Mouse (Mus musculus) retina, postnatal 1 day (tissue): Measurements from ENCODE around the gene Epor.
A peak's percentile ranks its signal among the peaks of the same experiment; 100 is the strongest.

Experiments used
- DNase-seq: peaks from one replicate; pipeline ENCODE4 v3.0.0-alpha.2; 2012

The Epor gene

DNA sequence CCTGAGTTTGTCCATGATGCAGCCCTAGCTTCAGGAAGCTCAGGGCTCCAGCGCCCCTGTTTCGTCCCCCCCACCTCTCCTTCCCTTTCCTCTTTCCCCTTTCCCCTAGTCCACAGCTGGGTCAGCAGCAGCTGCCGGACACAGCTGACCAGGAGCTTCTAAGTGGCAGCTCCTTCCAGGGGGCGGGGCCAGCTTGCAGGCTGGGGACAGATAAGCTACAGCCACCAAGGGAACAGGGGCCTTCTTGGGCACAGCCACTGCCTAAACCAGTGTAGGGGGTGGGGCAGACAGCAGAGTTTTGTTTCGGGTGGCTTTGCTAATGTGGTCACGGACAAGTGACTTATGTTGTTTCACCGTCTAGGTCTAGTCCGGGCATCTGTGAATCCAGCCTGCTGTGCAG lies at the start of gene Epor:
TSS of gene Epor (minus strand) at position 90 of the 400 bp plus-strand sequence.
- DNase-seq, result peak; percentile 63

DNA sequence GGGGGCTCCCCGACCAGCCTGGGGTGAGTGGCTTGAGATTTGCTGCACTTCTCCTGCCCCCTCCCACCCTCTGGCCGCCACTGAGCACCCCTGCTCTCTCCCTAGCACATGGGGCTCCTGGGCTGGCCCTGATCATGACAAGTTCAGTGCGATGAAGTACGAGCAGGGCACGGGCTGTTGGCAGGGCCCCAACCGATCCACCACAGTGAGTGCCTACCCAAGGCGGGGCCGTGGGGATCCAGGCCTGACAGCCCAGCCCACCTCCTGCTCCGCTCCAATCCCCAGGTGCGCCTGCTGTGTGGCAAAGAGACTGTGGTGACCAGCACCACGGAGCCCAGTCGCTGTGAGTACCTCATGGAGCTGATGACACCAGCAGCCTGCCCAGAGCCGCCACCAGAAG lies 49.4 kb upstream of the Epor start:
- no peak for DNase-seq

DNA sequence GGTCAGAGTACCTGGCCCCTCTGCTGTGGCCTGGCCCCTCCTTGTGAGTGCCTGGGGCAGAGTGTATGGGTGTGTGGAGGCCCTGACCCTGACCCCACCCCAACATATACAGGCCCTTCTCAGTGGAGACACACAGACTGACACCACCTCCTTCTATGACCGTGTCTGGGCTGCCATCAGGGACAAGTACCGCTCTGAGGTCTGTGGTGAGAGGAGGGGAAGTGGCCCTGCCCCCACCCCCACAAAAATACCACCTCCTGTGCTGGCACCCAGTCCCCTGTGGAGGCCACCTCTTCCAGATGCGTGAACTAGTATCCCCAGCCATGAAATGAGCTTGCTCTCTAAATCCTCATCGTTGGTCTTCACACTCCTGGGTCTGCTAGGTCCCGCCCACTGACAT lies 47.7 kb upstream of the Epor start:
- DNase-seq, result no peak

DNA sequence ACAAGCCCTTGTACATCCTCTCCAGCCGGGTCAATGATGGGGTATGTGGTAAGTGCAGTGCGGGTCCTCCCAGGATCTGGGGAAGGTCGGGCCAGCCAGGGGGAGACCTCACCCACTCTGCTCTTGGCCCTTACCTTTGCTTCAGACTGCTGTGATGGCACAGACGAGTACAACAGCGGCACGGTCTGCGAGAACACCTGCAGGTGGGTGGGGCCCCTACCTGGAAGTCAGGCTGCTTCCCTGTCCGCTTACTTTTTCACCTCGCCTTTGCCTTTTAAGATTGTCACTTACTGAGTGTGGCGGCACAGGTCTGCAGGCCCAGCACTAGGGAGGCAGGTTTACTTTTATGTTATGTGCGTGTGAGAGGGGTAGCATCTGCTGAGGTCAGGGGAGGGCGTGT lies 41.2 kb upstream of the Epor start:
- no peak for DNase-seq

DNA sequence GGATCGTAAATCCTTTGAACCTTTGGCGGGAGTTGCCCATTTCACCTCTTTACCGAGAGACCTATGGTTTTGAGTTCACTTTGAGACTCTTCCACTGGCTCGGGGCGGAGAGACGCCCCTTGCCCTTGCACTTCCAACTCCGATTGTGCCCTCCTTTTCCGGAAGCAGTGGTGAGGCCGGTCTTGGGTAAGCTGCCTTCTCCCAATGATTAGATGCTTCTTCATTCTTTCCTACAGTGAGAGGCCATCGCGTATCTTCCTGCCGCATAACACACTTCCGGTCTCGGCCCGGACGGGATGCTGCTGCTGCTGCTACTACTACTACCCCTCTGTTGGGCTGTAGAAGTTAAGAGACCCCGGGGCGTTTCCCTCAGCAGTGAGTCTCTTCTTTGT lies 39.9 kb upstream of the Epor start:
- DNase-seq, result no peak

DNA sequence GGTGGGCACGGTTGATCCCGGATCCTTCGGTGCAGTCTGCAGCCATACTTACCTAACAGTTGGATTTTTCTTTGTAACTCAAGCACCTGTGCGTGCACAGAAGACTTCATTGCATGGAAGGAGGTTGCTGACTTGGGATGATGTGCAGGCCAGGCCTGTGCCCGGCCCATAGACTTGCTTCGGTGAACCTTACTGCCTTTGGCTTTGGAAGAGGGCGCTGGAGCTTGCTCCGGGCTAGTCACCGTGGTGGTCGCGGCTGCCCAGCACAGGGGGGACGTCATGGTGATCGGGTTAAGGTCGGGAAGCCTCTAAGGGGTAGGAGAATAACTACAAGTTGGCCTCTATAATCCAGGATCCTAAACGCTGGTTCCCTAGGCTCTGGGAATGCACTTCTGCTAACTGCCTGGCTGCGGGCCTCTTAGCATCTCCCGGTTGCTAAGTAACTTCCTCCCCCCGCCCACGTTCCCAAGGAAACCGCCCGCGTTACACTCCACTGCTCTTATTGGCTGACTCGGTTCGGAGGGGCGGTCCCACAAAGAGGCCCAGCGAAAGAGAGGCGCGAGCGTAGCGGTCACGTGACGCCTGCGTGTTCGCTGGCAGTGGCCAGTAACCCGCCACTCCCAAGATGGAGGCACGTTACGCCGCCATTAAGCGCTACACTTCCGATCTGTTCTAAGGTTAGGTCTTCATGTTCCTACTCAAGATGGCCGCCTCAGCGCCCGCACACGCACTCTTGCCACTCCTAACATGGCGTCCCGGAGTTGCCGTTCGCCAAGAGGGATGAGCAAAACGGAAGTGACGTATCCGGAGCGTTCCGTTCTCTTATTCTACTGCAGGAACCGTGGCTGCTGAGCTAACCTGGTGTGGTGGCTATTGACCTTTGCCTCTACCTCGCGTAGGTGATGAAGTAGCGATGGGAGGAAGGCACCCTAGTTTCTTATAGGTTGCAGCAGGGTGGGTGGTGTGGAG lies 39.2 kb upstream of the Epor start, which contains the start of the genes Ccdc151 and Prkcsh:
TSS of gene Ccdc151 (minus strand) at position 441 of the 969 bp plus-strand sequence.
TSS of gene Prkcsh (plus strand) at position 613 of the 969 bp plus-strand sequence.
- DNase-seq, result peak; percentile 100

DNA sequence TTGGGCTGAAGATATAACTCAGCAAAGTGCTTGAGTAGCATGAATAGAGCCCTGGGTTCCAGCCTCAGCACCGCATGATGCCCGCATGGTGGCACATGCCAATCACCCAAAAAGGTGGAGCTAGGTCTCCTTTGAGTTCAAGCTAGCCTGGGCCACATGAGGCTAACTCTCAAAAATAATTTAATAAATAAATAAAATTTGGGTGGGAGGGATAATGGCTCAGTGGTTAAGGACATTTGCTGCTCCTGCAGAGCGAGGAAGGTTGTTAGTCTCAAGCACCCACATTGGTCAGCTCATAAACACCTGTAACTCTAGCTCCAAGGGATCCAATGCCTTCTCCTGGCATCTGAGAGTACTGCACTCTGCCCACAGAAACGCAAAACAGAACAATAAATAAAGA lies 38.3 kb upstream of the Epor start:
- DNase-seq, result peak; percentile 21

DNA sequence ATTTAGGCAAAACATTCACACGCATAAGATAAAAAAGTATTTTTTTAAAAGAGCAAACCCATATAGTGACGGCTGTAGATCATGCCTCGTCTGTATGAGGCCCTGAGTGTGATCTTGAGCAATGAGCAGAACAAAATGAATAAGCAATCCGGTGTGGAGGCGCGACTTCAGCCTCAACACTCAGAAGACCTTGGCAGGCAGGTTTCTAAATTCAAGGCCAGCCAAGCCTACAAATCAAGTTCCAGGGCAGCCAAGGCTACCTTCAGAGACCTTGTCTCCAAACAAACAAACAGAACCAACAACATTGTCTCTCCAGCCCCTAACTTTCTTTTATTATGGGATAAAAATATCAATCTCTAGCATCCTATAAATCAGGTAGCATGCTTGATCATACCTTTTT lies 37.0 kb upstream of the Epor start:
- DNase-seq, result no peak

DNA sequence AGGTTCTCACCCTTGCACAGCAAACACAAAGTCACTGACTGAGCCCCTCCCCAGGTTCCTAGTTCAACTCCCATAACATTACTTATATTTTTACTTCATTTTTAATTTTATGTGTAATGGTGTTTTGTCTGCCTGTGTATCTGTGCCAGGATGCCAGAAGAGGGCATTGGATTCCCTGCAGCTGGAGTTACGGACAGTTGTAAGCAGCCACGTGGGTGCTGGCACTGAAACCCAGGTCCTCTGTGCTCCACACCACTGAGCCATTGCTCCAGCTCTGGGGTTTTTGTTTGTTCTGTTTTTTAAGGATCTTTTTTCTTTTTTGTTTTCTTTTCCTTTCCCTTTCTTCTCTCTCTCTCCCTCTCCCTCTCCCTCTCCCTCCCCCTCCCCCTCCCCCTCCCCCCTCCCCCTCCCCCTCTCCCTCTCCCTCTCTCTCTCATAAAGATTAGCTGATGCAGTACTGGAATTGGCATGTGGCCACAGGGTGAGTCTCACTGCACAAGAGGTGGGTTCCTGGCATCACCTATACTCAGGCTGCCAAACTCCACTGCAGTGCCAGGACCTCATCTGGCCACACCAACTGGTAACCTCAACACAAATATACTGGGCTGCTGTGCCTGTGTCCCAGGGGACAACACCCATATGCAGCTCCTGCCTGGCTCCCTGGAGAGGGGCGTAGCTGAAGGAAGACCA lies 33.0 kb upstream of the Epor start:
- no peak for DNase-seq

DNA sequence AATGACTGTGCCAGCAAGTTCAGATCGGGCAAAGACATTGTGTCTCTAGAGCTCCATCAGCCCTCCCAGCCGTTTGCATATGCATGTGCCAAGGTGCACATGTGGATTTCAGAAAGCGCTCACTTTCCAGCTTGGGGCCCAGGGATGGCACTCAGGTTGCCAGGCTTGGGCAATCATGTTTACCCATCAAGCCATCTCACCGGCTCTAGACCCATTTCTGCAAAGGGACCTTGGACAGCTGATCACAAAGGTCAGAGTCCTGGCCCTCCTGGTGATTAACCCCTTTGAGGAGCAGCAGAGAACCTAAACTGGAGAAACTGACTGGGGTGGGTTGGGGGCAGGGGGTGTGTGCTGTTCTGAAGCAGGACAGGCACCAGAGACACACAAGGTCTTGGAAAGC lies 28.9 kb upstream of the Epor start:
- no peak for DNase-seq

DNA sequence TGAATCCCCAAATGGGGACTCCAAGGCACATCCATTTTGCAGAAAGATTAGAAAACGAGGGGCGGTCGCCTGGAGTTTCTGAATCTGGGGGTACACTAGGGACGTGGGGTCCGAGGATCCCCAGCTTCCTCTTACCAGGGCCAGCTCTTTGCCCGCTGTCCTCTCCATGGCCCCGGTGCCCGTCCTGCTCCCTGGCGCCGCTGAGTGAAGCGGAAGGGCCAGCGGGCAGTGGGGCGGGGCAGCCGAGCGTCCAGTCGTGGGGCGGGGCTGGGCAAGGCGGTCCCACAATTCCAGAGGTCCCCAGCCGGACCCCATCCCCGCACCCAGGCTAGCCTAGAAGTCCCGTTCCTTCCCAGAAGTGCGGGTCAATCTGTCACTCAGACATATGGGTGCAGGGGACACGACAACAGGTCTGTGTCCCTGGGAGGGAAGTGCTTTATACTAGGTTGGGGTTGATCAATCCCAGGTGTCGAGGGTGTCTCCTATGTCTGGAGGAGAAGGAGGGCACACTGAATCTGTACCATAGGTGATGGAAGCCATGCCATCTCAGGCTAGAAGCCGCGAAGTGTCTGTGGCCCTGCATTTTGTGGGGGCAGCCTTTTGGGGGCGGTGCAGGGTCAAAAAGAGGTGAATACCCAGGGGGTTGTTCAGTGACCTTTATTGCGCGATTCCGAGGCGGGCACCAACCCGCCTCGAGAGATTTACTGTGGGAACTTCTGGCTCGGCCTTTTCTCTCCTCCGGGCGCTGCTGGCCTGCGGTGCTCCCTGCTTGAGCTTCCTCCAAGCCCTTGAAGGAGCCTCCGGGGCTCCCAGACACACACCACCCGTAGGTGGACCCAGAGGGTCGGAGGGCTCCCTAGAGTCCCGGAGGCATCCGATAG lies 26.2 kb upstream of the Epor start, which contains the start of gene Rgl3:
TSS of gene Rgl3 (minus strand) at position 217 of the 881 bp plus-strand sequence.
- DNase-seq, result peak; percentile 75

DNA sequence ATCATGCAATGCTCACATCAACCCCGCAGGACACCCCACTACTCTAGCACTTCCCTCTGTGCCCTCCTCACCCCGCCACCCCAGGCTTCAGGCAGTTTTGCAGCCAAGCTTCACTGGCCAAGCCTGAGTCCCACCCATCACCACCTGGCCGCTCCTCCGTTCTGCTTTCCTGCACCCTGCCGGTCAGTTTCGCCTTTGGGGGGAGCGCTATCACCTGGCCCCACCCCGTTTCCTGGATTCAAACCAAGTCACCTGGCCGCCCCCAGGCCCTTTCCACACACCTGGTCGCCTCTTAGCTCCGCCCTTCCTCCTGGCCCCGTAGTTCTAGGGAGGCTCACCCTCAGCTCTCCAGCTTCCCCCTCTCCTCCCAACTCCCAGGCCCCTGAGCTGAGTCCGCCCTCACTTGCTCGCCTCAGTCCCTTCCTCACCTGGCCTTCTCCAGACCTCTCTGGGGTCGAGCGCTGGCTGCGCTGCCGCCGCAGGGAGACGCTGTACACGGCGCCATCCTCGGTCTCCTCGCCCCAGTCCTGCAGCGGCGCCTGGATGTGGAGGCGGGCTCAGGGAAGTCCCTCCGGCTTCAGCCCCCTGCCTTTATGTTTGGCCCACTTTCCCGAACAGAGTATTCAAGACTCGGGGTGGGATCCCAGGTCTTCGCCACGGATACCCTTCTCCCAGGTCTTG lies 25.3 kb upstream of the Epor start:
- DNase-seq, result peak; percentile 59

DNA sequence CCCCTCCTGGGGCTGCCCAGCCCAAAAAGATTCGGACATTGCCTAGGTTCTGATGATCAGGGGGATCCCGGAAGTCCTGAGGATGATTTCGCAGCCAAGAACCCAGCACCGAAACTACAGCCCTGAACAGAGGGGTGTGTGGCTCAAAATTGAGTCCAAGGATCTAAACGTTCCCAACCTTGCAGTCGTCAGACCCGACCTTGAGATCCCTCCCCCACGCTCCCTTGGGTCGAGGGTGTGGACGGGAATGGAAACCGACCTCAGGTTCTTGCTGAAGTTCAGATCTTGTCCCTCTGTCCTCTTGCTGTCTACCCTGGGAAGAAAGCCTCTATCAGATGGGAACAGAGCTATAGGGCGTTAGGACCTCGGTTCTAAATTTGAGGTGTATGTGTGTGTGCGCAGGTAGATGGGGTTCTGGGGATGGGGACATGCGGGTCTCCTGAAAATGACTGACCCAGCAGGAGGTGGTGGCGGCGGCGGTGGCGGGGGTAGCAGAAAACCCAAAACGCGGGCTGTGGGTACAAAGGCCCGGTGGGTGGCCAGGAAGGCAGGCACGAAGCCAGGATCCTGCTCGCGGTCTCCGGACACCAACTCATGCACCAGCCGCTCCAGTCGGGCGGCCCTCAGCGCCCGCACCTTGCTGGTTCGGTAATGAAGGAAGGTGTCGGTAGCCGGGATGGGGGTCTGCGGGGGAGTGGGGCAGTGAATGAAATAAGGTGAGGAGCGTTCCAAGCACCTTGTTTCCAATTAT lies 24.5 kb upstream of the Epor start:
- no peak for DNase-seq

DNA sequence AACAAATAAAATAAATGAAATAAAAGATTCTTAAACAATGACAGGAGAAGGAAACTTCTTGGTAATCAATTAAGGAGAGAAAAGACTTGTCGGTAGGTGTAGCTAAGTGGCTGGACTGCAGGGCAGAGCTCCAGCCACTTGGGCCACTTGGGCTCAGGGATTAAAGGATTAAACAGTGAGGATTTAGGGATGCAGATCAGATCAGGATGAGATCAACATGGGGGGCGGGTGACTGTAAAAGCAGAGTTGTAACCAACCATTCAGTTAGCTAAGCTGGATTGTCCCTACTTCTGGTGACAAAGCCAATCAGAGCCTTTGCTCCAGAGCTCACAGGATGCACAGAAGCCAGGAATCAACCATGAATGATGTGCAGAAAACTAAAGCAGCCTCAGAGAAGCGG lies 20.6 kb upstream of the Epor start:
- peak; percentile 87 for DNase-seq

DNA sequence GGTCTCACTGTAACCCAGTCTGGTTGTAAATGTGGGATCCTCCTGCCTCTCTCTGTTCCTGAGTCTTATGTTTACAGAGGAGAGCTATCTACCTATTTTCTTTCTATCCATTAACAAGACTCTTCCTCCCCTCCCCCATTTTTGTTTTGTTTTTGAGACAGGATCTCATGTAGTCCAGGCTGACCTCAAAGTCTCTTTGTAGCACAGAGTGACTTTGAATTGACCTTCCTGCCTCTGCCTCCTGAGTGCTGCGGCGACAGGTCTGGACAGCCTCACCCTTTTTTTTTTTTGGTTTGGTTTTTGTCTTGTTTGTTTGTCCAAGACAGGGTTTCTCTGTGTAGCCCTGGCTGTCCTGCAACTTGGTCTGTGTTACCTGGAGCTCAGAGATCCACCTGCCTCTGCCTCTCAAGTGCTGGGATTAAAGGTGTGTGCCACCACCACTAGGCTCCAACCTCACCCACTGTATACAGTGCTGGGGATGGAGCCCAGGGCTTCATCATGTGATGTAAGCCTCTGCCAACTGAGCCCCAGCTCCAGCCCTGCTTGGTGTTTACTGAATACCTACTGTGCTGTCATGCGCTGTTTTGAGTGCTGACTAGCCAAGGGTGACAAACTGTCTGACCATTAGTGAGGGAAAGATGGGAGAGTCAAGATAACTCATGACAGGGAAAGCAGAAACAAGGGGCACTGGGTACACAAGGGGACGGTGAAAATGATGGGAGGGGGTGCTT lies 15.3 kb upstream of the Epor start:
- DNase-seq, result no peak

DNA sequence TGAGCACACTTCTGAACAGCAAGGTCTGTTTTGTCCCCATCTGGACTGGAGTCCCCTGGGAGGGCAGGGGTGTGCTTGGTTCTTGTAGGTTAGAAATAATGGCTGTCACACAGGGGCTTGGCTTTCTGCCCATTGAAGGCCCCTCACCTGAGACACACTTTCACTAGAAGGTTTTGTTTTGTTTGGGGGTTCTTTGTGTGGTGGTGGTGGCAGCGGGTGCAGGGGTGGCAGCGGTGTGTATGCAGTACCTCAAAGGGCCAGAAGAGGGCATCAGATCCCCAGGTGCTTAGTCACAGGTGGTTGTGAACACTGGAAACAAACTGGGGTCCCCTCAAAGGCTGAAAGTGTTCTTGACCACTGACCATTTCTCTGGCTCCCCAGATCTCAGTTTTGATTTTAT lies 14.7 kb upstream of the Epor start:
- no peak for DNase-seq

DNA sequence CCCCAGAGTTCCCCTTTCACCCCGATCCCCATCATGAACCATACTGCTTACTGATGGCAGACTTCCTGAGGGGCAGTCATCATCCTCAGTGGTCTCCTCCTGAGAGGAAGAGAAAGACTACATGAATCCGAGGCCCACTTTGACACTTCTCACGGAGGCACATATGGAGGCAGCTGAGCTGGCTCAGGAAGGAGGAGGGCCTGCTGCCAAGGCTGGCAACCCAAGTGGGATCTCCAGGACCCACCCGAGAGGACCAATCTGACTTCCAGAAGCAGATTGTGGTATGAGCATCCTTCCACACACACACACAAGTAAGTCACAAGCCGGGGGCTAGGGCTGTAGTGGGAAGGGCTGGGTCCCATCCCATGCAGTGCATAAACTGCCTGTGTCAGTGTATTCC lies 14.0 kb upstream of the Epor start:
- no peak for DNase-seq

DNA sequence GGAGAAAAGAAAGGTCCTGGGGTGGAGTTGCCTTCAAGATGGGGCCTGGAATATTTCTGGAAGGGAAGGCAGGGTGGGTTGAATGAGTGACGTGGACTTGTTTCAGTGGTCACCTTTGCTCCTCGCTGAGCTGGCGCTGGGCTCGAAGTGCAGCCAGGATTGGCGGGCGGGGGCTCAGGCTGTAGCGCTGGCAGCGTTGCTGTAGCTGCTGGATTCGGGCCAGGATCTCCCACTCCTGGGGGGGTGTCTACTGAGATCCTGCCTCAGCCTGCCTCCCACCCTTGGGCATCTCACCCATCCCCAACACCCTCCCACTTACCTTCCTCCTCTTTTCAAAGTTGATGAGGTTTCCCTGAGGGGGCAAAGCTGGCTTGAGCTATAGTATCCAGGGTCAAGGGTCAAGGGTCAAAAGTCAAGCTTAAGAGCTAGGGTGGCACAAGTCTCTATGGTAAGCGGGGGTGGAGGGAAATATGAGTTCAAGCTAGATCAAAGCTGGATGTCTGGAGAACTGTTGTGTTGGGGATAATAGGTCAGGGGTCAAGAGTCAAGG lies 13.4 kb upstream of the Epor start:
- DNase-seq, result no peak

DNA sequence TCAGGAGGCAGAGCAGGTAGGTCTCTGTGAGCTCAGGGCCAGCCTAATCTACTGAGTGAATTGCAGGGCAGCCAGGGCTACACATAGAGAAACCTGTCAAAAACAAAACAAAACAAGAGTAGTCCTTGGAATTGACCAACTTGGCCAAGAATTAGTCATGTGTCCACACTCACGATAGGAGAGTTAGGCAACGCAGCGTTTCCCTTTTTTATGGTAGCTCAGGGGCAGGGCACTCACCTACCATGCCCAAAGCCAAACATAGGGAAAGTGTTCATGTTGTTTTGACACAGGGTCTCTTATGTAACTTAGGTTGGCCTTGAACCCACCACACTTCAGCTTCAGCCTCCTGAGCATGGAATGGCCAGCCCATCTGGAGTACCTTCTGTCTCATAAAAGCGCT lies 6.0 kb upstream of the Epor start:
- DNase-seq, result no peak

DNA sequence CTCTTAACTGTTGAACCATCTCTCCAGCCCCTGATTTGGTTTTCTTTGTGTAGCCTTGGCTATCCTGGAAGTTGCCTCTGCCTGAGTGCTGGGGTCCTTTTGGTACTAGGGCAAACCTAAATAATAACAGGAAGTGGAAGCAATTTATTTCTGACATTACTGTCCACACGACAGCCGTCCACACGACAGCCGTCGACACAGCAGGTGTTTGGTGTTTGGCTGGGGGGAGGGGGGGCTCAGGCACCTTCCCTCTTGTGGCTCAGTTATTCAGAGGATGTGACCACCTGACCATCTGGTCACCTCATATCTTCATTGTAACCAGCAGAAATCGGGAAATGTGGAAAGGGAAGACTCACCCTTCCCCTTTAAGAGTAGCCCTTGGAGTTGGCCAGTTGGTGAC lies 5.6 kb upstream of the Epor start:
- no peak for DNase-seq
